Mouse (Mus musculus) WW6 (cell line): ENCODE results near the gene 5830473C10Rik.
A peak's percentile ranks its signal among the peaks of the same experiment; 100 is the strongest.

Experiments
- DNase-seq: peaks from one replicate; pipeline ENCODE4 v3.0.0-alpha.2; 2013; ENCODE audit warnings: low read depth, low spot score

The 5830473C10Rik gene

DNA sequence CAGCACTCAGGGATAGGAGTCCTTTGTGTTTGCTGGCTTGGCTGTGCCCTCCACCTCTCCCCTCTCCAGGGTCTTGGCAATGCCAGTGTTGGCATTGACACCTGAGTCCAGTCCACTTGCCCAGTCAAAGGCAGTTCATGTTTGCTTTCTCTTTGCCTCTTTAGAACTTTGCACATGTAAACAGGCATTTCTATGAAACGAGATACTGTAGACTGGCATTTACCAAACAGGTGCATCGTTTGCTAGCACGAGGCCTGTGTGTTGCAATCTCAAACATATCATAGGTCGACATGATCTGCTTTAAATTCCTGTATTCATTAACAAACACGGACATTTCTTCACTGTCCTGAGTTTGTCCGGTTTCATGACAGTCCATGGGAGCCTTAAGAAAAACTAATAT is at the start of gene 5830473C10Rik:
TSS of gene 5830473C10Rik (plus strand) at position 365 of the 400 bp plus-strand sequence.
- no peak for DNase-seq

DNA sequence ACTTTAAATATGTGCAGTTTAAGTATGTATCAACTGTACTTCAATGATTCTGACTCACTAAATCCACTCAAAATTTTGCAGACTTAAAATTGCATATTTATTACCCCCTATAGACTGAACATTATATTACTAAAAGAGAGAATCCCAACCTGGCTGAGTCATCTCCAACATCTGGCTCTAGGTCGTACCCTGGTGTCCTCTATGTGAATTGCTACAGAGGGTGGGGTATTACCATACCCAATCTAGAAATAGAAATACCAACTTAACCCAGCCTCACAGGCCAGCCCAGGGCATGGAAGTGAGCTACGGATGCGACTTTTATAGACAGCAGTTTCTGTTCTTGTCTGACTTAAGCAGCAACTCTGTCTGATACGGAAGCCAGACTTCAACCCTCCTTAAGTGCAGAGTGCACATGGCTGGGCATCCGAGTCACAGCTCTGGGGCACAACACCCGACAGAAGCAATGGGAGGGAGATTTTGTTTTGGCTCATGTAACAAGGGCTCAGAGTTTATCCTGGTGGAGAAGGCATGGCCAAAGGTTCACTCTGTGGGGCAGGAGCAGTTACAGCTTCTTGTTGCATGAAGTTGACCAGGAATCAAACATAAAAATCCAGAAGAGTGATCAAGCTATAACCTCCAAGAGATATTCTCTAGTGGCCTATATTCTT is 48.5 kb upstream of the 5830473C10Rik start:
- DNase-seq = no peak

DNA sequence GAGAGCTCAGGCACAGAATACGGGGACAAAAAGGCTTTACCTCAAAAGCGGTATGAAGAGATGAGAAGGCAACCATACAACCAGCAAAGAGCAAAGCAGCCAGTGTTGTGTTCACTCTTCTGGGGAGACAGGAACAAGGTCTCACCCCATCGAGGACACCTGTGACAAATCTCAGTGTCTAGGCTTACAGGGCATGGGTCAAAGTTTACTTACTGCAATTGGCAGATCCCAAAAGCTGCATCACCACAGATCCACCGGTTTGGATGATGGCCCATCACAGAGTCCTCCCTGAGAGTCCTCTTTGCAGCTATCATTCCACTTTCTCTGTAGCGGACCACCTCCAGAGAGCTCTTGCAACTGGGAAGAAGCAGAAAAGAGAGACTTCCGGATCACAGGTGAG is 45.3 kb upstream of the 5830473C10Rik start:
- no peak for DNase-seq

DNA sequence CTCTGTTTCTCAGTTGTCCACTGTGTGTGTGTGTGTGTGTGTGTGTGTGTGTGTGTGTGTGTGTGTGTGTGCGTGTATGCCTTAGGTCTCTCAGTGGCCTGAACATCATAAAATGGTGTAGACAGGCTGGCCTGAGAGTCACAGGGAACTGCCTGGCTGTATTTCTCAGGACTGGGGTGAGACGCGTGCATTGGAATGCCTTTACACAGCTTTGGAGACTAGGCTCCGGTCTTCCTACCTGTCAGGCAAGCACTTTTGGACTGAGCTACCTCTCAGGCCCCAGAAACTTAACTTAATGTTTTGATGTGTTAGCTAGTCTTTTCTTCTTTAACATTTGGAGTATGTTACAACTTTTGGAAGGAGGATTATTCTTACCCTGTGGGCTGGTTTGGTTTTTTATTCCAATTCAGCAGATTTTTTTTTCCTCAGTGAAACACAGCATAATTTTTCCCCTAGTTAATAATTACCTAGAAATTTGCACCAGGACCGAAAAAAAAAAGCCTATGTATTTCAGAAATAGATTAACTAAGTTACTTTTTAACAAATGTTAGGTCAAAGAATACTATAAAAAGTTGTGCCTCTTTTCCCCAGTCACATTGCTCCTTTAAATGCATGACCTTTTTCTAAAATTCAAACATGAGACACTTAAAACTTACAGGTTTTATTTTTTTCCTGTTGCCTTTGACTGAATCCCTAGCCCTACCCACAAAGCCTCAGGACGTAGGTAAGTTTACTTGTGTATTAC is 42.4 kb upstream of the 5830473C10Rik start, which contains the start of gene Afm:
TSS of gene Afm (plus strand) at position 577 of the 745 bp plus-strand sequence.
- no peak for DNase-seq

DNA sequence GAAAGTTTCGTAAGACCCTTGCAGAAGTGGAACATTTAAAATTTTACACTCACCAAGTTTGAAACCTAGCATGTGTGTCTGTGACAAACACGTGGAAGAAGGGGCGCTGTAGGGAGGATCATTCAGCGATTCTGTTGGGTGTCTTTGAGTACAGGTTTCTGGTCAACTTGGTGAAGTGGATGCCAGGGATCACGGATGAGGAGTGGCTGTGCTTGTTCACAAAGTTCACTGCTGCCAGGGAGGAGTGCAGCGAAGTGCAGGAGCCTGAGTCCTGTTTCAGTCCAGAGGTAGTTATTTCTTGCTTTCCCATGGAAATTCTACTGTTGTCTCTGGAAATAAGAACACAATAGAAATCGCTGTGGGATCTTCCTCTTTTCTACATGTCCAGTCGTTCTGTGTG is 9.7 kb upstream of the 5830473C10Rik start:
- DNase-seq = no peak

DNA sequence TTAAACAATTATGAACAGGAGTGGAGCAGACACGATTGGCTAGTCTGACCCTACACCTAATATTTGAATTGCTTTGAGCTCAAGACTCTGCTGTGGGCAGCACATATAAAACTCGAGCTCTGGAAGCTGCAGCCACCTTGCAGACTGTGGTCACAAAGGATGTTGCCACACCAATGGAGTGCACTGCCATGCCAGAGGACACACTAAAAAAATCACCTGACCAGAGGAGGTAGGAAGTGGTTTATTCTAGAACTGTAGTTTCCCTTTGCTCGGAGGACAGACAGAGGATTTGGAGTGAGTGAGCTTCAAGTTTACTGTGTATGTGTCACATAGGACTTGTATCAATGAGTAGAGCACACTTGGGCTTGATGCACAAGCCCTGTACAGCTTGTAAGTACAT is 4.9 kb upstream of the 5830473C10Rik start:
- no peak for DNase-seq

DNA sequence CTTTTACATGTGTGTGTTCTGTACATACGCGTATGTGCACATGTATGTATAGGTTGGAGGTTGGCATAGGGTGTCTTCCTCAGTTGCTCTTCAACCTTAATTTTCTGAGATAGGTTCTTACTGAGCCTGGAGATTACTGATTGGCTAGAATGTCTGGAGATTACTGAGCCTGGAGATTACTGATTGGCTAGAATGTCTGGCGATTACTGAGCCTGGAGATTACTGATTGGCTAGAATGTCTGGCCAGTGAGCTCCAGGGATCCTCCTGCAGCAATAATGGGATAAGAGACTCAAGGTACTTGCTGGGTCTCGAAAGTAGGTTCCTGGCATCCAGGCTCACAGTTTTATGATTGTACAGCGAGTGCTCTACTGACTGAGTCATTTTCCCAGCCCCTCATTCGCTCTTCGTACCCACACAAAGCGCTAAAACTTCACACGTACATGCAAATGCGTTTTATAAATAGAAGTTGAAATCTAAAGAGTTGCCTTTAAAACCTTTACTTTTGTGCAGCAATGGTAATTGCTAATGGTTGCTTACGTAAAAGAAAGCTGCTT is 891 bp downstream of the 5830473C10Rik start:
- DNase-seq = no peak

DNA sequence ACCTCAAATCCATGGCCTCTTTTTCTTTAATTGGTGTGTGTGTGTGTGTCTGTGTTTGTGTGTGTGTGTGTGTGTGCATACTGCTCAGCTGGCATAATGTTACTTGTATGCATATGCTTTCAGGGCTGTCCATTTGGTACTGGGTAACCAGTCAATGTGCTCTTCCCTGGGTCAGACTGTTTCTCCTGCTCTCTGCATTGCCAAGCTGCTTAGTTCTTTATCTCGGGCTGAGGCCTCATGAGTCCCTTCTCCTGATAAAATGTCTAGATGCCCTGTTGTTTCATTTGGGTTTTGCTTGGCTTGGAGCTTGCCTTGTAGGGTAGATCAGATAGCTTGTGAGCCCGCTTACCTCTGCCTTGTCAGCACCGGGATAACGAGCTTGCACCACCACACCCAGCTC is 2.0 kb downstream of the 5830473C10Rik start:
- no peak for DNase-seq

DNA sequence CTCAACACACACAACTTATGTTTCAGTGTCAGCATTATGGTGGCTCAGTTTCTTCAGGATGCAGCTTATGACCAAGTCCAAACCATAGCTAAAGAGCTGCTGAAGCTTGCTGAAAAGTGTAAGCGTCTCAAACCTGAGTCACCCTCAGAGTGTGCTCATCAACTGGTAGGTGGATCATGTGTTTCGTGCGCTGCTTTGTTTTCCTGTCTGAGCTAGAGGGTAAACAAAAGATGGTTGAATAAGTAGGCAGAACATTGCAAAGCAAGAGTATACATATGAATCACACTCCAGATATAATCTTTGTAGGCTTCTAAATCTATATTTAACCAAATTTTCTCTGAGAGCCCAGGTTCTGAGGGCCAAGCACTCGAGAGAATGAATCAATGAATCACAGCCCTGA is 3.3 kb downstream of the 5830473C10Rik start:
- DNase-seq = no peak

DNA sequence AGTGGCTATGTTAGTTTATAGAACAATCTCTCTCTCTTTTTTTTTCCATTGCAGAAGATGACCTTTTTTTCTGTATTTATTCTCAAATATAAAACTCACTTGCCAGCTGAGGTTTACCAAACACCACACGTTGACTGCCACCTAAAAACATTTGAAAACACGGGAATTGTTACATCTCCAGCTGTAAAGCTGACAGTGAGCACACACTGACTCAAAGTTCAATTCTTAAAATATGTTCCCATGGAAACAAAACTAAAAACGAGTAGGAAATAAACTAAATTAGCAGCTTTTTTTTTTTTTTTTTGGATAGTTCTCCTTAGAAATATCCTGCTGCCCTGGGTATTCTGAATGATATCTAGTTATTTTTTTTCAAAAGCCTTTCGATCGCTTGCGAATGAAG is 4.3 kb downstream of the 5830473C10Rik start:
- no peak for DNase-seq

DNA sequence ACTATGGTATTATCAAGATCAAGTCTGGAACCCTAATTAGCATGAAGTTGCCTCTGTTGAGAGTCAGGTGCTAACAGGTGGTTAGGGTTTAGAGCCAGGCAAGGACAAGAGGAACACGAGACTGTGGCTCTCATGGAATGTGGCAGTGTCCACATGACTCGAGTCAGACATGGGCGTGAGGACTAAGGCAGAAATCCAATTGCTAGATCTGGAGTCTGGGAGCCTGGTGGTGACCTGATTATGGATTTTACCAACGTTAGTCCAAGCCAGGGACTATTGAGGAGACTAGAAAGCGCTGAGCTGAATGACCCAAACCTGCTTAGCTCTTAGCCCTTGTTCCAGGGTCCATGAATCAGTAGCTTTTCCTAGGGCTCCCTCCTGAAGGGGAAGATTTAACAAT is 6.9 kb downstream of the 5830473C10Rik start:
- DNase-seq = no peak

DNA sequence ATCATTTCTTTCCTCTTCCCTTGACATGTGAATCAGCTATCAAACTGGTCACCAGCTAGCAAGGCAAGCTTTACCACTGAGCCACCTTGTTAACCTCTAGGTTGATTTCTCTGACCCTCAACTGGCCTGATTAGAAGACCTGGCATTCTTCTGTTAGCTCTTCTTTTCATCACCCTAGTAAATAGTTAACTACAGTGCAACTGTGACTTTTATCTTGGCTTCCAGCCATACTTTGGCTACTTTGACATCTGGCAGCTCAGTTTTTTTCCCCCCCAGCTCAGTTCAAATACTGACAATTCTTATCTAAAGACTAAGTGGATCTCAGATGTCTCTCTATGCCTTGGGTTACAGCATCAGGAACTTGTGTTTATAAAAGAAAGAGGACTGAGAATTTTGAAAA is 7.4 kb downstream of the 5830473C10Rik start:
- DNase-seq = no peak

DNA sequence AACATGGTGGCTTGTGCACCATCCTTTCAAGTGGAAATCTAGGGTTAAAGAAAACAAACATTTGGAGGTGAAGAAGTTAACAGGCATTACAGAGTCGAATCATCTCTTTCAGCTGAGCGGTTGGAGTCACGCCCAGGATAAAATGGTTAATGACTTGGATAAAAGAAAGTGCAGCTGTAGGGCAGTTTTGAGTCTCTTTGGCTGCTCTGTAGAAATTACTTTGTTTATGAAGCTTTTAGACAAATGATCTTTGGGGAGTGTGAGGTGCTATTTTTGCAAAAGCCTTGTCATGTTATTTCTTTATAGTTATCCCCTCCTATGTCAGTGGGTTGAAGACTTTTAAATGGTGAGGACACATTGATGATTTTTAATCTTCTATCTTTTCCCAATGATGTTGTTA is 10.3 kb downstream of the 5830473C10Rik start:
- DNase-seq = no peak

DNA sequence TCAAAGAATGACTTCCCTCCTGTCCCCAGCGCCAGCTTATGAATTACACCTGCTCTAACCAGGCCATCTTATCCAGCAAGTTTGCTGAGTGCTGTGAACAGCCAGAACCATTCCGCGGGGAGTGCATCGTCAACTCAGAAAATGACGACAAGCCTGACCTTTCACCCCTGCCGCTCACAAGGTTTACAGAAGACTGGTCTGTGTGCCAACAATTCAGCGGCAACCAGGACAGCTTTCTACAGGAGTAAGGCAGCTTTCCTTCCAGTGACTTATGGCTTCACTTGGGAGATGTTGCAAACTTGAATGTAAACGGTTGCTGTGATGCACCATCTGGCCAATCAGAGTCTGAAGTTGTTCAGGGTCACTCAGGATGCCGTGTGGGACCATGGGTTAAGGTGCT is 16.8 kb downstream of the 5830473C10Rik start:
- DNase-seq = no peak

DNA sequence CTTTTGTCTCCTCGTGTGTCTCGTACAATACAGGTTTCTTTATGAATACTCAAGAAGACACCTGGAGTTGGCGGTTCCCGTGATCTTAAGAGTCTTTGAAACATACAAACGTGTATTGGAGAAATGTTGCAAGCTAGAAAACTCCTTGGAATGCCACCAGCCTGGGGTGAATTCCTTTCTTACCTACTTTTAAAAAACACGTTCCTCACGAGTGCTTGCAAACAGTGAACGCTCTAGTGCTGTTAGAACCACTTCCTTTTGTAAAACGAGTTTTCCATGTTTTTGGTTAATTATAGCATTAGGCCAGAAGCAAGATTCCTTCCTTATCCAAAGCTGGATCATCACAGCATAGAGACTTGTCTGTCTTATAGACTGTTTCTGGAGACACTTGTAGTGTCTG is 18.6 kb downstream of the 5830473C10Rik start:
- no peak for DNase-seq

DNA sequence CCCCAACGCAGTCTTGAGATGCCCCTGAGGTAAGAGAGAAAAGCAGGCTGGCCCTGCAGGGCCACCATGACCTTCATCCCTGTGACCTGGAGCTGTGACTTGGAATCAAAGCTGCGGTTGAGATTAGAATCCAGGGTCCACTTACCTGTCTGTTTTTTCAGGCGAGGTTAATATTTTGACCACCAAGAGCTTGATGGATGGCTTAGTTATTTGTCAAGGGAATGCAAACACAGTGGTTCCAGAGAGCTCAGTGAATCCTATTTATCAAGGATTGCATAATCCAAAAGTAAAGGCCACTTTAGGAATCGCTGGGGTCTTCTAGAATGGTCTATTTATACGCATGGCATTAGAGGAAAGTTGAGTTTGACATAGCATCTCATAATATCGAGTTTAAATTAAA is 21.3 kb downstream of the 5830473C10Rik start:
- DNase-seq = no peak

DNA sequence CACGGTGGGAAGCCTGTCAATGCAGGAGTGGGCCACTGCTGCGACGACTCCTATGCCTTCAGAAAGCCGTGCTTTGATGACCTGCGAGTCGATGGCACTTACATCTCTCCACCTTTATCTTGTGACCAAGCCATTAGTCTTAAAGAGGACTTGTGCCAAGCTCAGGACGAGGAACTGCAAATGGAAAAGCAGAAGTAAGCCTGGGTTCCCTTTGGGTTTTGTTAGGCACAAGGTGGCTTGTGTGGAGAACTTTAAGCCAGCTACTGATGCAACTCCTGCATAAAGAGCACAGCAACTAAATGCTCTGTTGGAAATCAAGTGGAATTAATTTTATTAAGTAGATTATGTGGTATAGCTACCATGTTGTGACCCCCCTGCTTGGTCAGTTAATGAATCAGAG is 23.9 kb downstream of the 5830473C10Rik start:
- no peak for DNase-seq

DNA sequence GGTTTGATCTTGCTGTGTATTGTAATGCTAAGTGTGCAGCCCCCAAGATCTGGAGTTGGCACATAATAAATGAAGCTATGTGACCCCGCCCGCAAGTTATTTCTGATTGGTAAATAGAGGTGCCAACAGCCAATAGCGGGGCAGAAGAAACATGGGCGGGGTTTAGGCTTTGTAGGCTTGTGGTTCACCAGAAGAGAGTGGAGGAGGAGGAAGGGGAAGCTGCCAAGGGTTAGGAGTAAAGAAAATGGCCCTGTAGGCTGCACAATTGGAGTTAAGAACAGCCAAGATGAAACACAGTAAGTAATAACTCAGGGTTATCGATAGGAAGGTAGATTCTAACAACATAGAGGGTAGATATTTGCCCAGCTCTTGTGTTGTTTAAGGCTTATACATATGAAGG is 25.6 kb downstream of the 5830473C10Rik start:
- DNase-seq = no peak

DNA sequence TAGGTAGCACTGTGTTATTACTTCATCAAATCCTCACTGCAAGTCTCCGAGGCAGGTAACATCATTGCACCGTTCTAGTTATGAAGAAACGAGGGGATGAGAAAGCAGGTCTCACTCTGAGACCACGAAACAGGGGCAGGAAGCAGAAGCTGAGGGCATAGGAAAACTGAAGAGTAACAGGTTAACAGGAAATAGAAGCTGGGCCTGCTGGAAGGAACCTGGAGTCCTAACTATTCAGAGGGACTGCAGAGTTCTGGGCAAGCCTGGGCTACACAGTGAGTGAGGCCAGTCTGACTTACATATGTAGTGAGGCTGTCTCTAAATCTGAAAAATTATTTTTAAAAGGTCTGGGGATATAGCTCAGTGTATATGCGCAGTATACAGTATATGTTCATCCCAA is 27.2 kb downstream of the 5830473C10Rik start:
- no peak for DNase-seq

DNA sequence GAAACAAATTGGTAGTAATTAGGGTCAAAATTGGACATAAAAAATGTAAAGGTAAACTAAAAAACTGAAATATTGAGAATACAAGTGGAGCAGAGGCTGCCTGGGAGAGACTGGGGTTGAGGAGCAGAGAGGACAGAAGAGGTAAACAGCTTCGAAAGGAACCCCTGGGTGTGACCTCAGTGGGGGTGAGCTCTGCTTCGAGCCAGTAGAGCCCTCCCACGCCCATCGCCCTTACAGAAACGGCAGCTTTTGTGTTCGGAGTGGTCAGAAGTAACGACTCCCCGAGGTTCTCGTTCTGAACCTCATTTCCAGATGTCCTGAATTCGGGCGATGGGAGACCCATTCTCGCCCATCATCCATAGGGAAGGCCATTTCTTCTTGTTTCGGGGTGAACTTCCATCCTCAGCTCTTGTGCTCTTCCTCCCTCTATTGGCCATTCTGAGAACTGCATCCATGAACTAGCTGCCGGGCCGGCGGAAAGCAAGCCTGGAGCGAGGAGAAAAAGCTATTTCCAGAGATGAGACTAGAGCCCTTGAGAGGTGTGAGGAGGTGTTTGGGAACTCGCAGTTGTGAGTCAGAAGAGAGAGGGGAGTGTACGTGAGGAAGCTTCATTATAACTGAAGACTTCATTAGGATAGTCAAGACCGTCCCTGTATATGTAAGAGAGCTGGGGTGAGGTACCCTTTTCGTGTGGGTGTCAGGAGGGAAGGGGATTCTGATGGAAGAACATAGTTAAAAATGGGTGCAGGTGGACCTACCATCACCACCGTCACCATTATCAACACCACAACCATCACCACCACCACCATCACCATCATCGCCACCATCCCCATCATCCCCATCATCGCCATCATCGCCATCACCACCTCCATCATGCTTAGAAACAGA is 28.0 kb downstream of the 5830473C10Rik start:
- DNase-seq = peak; percentile 29

DNA sequence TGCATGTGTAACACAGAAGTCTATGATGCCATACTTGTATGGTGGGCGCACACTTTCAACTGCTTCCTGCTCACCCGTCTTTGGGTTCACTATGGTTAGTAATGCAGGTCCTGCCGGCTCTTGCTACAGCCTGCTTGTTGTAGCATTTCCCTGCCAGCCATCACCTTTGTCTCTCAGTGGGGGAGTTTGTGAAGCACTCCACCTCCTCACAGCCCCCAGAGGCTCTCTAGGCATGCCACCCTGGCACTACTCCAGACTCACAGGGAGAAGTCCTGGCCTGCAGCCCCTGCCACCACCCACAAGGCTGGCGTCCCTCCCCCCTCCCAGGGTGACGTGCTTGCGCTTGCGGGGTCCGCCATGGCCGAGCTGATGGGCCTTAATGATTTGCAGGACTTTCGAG is 29.8 kb downstream of the 5830473C10Rik start:
- DNase-seq = no peak

DNA sequence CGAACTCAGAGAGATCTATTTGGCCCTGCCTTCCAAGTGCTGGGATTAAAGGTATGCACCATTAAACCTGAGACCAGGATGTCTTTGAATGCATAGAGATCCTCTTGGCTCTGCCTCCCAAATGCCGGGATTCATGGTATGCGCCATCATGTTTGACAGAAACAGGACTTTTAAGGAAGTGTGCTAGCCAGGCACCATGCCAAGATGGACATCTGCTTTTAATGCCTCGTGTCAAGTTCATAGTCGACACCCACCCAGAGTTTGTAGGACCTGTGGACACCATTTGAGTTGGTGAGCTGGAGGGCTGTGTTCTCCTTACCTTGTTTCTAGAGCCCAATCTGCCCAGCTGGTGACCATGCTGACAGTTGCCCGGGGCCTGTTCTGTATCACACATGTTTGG is 31.0 kb downstream of the 5830473C10Rik start:
- DNase-seq = no peak
